Mouse (Mus musculus) left cerebral cortex, postnatal 14 days (tissue): ENCODE measurements around the gene Col13a1. TPM values are rescaled to one million over a fixed set of nuclear protein-coding genes. Genes with fewer than 3 reads are reported as not detected.

Experiments
- DNase-seq, 2 experiments: peaks; one replicate each; pipeline ENCODE4 v3.0.0; 2021 to 2022; ENCODE audit warnings: low spot score in 2 of 2, mixed read lengths in 1 of 2
- intact Hi-C: fragments of 180-260 bp; cut with DNase I; formaldehyde crosslinking; loops from one replicate; pipeline ENCODE4 v1.15.1; 2025
- total RNA-seq, 2 experiments: library from RNA; stranded (reverse); gene quantifications; 2 replicates each; pipeline ENCODE4 v1.2.3; 2021

Gene Col13a1
- total RNA-seq, 2 experiments from 2014 or later = 2.4 TPM

GRCm38 (mm10) chr10:61839326-61839725 is 139.6 kb downstream of the Col13a1 start:
- intact Hi-C loops = loop anchor here (2.0 to 10.0 kb wide), 3 partner anchors 137 to 345 kb away; no protein-coding TSS in a partner anchor
- DNase-seq = no peak

DNA sequence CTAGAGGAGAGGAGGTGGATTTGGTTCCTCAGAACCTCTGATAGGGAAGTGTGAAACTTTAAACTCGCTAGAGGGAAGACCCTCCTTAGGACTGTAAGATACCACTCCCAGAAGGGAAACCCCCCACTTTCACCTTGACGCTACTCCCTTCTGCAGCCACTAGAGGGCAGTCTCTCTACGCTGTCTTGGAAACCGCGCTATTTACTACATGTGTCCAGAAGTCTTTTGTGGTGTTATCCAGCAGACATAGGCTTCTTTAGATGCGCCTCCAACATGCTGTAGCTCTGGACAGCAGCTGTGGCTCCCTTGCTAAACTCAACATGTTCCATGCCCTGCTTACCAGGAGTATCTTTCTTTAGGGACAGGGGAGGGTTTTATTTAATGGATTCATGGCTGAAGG is 140.1 kb downstream of the Col13a1 start:
- intact Hi-C loops = loop anchor here (2.0 to 10.0 kb wide), 3 partner anchors 138 to 346 kb away; no protein-coding TSS in a partner anchor
- DNase-seq = peak; percentile 45 to 62

GRCm38 (mm10) chr10:61837286-61837685 is 141.6 kb downstream of the Col13a1 start:
- intact Hi-C loops = loop anchor here (5.0 to 10.0 kb wide), 2 partner anchors 270 to 348 kb away; no protein-coding TSS in a partner anchor
- peak in 1 of 2 experiments; percentile 45 for DNase-seq

DNA sequence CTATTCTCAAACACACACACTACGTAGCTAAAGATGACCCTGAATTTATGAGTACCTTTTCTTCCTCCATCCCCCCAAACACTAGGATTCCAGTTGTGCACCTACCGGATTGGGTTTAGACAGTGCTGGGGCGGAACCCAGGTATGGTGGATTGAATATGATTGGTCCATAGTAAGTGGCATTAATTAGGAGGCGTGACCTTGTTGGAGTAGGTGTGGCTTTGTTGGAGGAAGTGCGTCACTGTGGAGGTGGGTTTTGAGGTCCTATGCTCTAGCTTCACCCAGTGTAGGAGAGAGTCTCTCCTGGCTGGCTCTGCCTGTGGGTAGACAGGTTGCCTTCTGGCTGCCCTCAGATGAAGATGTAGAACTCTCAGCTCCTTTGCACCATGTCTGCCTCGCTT is 144.6 kb downstream of the Col13a1 start:
- DNase-seq = no peak
- intact Hi-C loops = loop anchor here (10.0 kb wide), 1 partner anchor 351 kb away; no protein-coding TSS in a partner anchor

DNA sequence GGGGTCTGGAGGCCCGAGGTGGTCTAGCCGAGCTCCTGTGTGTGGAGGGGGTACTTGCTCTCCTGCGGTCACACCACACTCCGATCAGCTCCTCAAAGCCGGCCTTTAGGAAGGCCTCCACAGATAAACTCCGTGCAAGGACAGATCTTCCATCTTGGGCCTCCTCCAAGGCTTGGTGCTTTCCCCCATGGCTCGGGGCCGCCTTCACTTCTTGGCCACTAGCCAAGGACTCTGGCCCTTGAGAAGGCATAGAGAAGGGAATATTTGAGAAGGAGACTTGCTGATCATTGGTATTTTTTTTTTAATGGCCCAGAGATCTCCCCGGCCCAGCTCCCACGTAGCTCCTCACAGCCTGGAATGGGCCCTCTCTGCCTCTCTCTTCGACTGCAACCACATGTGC is 146.2 kb downstream of the Col13a1 start:
- DNase-seq = no peak
- intact Hi-C loops = loop anchor here (10.0 kb wide), 1 partner anchor 352 kb away; no protein-coding TSS in a partner anchor

GRCm38 (mm10) chr10:61831741-61832140 is 147.2 kb downstream of the Col13a1 start:
- DNase-seq = no peak
- intact Hi-C loops = loop anchor here (10.0 kb wide), 1 partner anchor 353 kb away; no protein-coding TSS in a partner anchor

GRCm38 (mm10) chr10:61831251-61831650 is 147.7 kb downstream of the Col13a1 start:
- intact Hi-C loops = loop anchor here (10.0 kb wide), 1 partner anchor 354 kb away; no protein-coding TSS in a partner anchor
- no peak for DNase-seq

GRCm38 (mm10) chr10:61830817-61831216 is 148.1 kb downstream of the Col13a1 start:
- peak in 1 of 2 experiments; percentile 55 for DNase-seq
- intact Hi-C loops = loop anchor here (10.0 kb wide), 1 partner anchor 354 kb away; no protein-coding TSS in a partner anchor

DNA sequence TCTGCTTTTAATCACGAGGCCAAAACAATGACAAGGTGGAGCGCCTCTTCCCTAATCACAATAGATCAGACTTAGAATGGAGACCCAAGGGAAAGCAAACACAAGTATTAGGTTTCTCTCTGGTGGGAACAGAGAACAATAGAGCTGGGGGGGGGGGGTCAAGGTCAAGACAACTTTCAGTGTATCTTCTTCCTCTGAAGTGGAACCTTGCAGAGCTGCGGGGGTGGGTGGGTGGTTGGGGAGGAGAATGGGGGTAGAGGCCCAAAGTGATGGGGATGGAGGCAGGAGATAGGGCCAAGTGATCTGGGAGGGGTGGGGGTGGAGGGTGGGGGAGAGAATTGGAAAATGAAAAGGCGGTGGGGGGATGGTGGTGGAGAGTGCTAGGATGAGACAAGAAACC is 149.9 kb downstream of the Col13a1 start:
- no peak for DNase-seq
- intact Hi-C loops = no loop called here

- no peak for DNase-seq
- intact Hi-C loops = no loop called here
Observed at GRCm38 (mm10) chr10:61827950-61828936, 150.7 kb downstream of the Col13a1 start.

DNA sequence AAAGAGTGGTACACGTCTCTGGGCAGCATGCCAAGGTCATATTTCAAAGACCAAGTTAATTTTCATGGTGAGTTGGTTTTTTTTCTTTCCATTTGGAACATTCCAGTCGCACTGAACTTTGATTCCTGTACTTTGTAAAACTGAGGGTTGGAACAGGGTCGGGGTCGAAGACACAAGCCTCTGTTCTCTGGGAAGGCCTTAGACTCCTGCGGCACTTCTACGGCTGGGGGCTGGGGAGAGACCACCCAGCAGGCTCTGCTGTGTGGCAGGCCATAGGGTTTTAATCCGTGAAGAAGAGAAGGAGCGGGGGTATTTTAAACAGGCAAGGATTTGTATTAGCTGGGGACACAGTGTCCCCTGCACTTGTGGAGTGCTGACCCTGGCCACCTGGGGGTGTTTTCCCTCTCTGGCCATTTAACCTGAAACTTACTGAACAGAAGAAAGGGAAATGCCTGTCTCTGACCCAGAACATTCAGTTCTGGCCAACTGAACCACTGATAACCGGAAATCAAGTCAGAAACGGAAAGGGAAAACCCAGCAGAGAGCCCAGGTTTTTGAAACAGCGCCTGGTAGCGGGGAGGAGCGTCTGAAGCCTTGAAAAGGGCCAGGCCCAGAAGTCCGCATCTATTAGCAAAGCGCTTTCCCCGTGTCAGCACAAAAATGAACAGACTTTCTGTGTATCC is 152.0 kb downstream of the Col13a1 start:
- no peak for DNase-seq
- intact Hi-C loops = no loop called here

GRCm38 (mm10) chr10:61825979-61826752 is 152.7 kb downstream of the Col13a1 start:
- no peak for DNase-seq
- intact Hi-C loops = no loop called here

- no peak for DNase-seq
- intact Hi-C loops = no loop called here
Observed at GRCm38 (mm10) chr10:61825536-61825935, 153.4 kb downstream of the Col13a1 start.

- DNase-seq = no peak
Observed at GRCm38 (mm10) chr10:61823731-61824115, 155.2 kb downstream of the Col13a1 start.

DNA sequence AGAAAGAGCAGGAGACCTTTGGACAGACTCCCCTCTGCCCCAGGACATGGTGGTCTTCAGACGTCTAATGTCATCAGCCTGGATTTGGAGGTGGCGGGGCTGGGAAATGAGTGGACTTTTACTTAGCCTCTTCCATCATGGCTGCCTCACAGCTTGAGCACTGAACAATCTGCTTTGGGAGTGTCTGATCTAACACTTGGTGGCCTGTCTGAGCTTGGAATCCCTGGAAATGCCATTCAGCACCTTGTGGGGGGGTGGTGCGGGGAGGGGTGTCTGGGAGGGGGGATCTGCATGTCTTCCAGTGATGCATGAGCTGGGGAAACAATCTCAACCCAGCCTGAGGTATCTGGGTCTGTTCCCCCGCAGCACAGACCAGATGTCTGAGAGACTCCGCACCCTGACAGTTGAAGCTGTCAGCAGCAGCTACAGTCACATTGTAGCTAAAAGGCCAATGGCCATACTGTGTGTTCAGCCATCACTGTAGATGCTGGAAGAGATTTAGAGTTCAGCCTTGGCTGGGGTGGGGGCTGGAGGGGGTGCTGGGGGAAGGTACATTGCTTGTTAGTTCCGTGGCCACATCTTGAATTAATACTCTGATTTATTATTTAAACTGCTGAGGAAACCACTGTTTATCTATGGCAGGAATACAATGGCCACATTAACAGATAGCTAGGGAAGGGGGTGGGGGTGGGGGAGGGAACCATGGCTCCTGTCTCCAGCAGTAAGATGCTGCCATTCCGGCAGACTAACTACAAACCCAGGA is 155.8 kb downstream of the Col13a1 start:
- intact Hi-C loops = no loop called here

More at GRCm38 (mm10) chr10:61823731-61824115, 155.2 kb downstream of the Col13a1 start:
- intact Hi-C loops = no loop called here

GRCm38 (mm10) chr10:61820050-61820449 is 158.9 kb downstream of the Col13a1 start:
- DNase-seq = no peak
- intact Hi-C loops = no loop called here

More for the DNA sequence above, 155.8 kb downstream of the Col13a1 start:
- no peak for DNase-seq

DNA sequence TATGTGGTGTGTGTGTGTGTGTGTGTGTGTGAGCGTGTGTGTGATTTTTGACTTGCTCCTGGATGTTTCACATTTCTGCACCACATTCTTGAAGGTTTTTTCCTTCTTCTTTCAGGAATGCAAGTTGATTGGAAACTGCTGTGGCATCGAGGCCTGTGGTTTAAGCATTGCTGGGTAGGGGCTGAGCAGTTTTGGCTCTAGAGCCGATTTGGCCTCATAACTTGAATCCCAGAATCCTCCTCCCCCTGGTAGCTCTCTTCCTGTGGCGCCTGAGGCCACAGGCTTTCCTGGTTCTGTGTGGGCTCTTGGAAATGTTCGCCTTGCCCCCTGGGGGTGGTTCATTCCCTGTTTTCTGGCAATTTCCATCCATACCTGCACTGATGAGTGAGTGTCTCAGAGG is 166.9 kb downstream of the Col13a1 start:
- intact Hi-C loops = no loop called here

DNA sequence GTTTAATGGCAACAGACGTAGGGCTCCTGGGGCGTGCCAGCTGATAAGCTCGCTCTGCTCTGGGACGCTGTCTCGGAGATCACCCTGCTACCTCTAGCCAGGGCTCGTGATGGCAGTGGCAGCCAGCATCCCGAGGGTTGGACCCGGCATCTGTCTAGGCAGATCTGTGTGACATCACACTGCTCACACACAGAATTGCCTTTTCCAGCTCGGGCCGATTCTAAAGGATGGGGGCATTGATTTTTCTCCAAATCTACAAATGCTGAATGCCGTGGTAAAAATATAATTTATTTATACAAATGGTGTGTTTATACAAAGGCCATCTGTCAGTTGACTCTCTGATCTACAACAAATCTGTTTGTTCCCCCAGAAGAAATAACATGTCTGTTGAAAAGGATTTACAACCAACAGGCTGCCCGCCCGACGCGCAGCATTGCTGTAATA is 180.8 kb downstream of the Col13a1 start:
- no peak for DNase-seq
- intact Hi-C loops = no loop called here

More for the DNA sequence above, 166.9 kb downstream of the Col13a1 start:
- no peak for DNase-seq
